Mouse (Mus musculus): ENCODE measurements around the gene Cygb. TPM values are rescaled to one million over a fixed set of nuclear protein-coding genes. Genes with fewer than 3 reads are reported as not detected.

Gene Cygb
- total and polyA plus RNA-seq, 3 experiments: not detected

DNA sequence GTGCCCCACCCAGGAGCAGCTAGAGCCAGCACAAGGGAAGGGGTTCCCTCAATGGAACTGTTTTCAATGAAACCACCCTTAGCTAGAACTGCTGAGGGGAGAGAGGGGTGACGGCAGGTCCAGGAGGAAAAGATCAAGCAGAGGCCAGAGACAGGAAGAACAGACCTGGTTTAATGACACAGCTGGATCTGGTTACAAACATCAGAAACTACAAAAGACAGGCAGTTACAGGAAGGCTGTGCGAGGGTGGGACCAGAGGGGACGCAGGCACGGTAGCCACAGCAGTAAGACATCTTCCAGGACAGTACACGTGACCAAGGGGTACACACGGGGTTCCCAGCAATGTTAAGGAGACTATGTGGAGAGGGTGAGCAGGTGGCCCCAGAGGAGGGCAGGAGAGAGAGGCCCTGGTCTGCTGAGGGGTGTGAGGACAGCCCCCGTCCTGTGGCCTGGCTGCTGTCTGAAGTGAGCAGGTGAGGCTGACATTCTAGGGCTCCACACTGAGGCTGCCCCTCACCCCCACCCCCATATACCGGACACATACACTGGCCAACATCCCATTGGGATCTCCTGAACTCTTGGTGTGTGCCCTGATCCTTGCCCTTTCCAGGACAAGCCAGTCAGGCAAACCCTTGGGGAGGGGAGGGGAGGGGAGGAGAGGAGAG is 8.5 kb downstream of the Cygb start:
- Histone ChIP-seq H3K27me3 (replicated peaks) (peaks cover 53% of the 10 kb centered on the region), H3K79me2 (replicated peaks; ENCODE audit: control insufficient read depth, extremely low read depth, insufficient read depth, poor library complexity, severe bottlenecking) (no peaks in the 10 kb centered on the region), H3K27ac (ENCODE audit: insufficient read depth, low read depth) (no peak overlapping the region), H3K9ac (ENCODE audit: insufficient read depth, low read depth) (no peak overlapping the region), H3K36me3 (replicated peaks in 1 of 2; ENCODE audit: control insufficient read depth in 1 of 2, insufficient read depth in 1 of 2, low read length in 1 of 2) (no peaks in the 10 kb centered on the region), H3K4me2 (ENCODE audit: insufficient read depth, low read depth, poor library complexity, severe bottlenecking) (no peak overlapping the region), H3K9me3 (replicated peaks; ENCODE audit: low read length) (no peaks in the 10 kb centered on the region), H3K4me3 (replicated peaks in 1 of 3; ENCODE audit: low read depth in 2 of 3, low read length in 2 of 3, poor library complexity in 1 of 3) (no peak overlapping the region), H3K4me1 (ENCODE audit: control insufficient read depth in 1 of 2, insufficient read depth in 2 of 2) (peaks cover 3 to 38% of the 10 kb centered on the region in 2 experiments; a peak in 3 of 4 replicates)
- DNase-seq (ENCODE audit: extremely low read depth): no peak
- in situ Hi-C loops (cut with MboI; ENCODE audit: low pct_ligation_motif_present, low pct_unique_long_range_greater_than_20kb, low sequenced_read_pairs): loop anchor here (10.0 kb wide), 1 partner anchor 409 kb away; no protein-coding TSS in a partner anchor
- dilution Hi-C loops (cut with MboI; ENCODE audit: extremely low pct_ligation_motif_present, extremely low pct_unique_long_range_greater_than_20kb, low sequenced_read_pairs): no loop called here
- TF ChIP-seq MXI1 (IDR thresholded peaks at IDR 0.05; ENCODE audit: low read depth, low read length): no peak

DNA sequence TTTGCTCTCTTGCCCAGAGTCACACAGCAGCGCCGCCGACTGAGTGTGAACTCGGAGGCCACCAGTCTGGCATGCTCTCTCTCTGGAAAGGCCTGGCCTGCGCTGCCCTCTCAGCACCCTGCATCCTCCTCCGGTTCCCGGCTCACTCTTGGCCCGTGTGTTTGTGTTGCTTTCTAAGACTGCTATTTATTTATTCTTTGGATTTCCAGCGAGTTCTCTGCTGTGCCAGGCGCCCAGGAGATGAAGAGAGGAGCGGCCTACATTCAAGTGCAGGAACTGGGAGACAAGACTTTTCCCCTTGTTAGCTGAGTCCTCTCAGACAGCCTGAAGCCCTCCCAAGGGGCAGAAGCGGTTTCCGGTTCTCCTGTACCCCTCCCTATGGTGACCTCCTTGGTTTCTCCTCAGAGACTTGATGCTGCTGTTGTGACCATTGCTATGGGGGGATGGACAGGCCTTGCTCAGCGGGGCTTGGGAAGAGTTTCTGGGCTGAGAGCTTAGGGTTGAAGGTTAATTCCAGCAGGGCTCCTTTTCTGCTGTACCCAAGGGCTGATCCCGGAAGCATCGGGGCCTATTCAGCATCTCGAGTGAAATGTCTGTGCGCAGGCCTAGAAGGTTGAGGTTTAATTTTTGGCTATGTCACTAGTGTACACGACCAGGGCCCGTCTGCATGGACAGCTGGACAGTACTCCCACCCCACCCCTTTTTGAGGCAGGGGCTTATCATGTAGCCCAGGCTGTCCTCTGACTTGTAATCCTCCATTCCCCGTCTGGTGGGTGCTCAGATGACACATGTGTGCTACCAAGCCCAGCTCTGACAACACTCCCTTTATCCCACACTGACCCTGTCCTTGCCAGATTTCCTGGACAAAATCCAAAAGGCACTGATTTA is 9.6 kb downstream of the Cygb start:
- H3K4me3 ChIP-seq (replicated peaks in 1 of 3; ENCODE audit: low read depth in 2 of 3, low read length in 2 of 3, poor library complexity in 1 of 3): no peak overlapping the region
- no peaks in the 10 kb centered on the region for H3K79me2 ChIP-seq (replicated peaks; ENCODE audit: control insufficient read depth, extremely low read depth, insufficient read depth, poor library complexity, severe bottlenecking)
- no peaks in the 10 kb centered on the region for H3K36me3 ChIP-seq (replicated peaks in 1 of 2; ENCODE audit: control insufficient read depth in 1 of 2, insufficient read depth in 1 of 2, low read length in 1 of 2)
- H3K9ac ChIP-seq (ENCODE audit: insufficient read depth, low read depth): no peak overlapping the region
- dilution Hi-C loops (cut with MboI; ENCODE audit: extremely low pct_ligation_motif_present, extremely low pct_unique_long_range_greater_than_20kb, low sequenced_read_pairs) (no loop called here), in situ Hi-C loops (cut with MboI; ENCODE audit: low pct_ligation_motif_present, low pct_unique_long_range_greater_than_20kb, low sequenced_read_pairs) (loop anchor here (5.0 to 10.0 kb wide), 2 partner anchors 163 to 410 kb away; no protein-coding TSS in a partner anchor)
- H3K27me3 ChIP-seq (replicated peaks): peaks cover 53% of the 10 kb centered on the region
- TF ChIP-seq CHD2 (IDR thresholded peaks at IDR 0.05; ENCODE audit: low read length) (no peak), CHD1 (IDR thresholded peaks at IDR 0.05; ENCODE audit: low read depth, low read length) (no peak), ELF1 (IDR thresholded peaks at IDR 0.05; ENCODE audit: low read depth, low read length) (no peak), MEF2A (IDR thresholded peaks at IDR 0.05; ENCODE audit: borderline replicate concordance, low read depth, low read length) (no peak), IRF4 (IDR thresholded peaks at IDR 0.05; ENCODE audit: low read depth, low read length) (no peak), MXI1 (IDR thresholded peaks at IDR 0.05; ENCODE audit: low read depth, low read length) (no peak), KAT2A (IDR thresholded peaks at IDR 0.05; ENCODE audit: insufficient replicate concordance, low read length) (no peak), ZKSCAN1 (IDR thresholded peaks at IDR 0.05; ENCODE audit: borderline replicate concordance, low read depth, low read length) (no peak), MAFK (IDR thresholded peaks at IDR 0.05; ENCODE audit: insufficient replicate concordance, low read length) (no peak), GABPA (IDR thresholded peaks at IDR 0.05; ENCODE audit: insufficient replicate concordance, low read depth, low read length) (no peak), SIN3A (IDR thresholded peaks at IDR 0.05; ENCODE audit: low read length) (no peak), RAD21 (IDR thresholded peaks at IDR 0.05; ENCODE audit: low read depth, low read length) (no peak), CTCF (conservative IDR thresholded peaks at IDR 0.05 in 1 of 2, IDR thresholded peaks at IDR 0.05 in 1 of 2; ENCODE audit: low read depth in 2 of 2, low read length in 2 of 2) (no peak), USF1 (IDR thresholded peaks at IDR 0.05; ENCODE audit: low read depth, low read length) (no peak), JUND (conservative IDR thresholded peaks at IDR 0.05; ENCODE audit: low read depth, low read length) (no peak), MYC (IDR thresholded peaks at IDR 0.05; ENCODE audit: low read depth, low read length) (no peak), TBP (conservative IDR thresholded peaks at IDR 0.05; ENCODE audit: low read depth, low read length) (no peak)
- peaks cover 3% of the 10 kb centered on the region for H3K9me3 ChIP-seq (replicated peaks; ENCODE audit: low read length)
- peaks cover 3 to 38% of the 10 kb centered on the region in 2 experiments; a peak in 3 of 4 replicates for H3K4me1 ChIP-seq (ENCODE audit: control insufficient read depth in 1 of 2, insufficient read depth in 2 of 2)
- H3K27ac ChIP-seq (ENCODE audit: insufficient read depth, low read depth): no peak overlapping the region
- DNase-seq (ENCODE audit: extremely low read depth): no peak
- no peak overlapping the region for H3K4me2 ChIP-seq (ENCODE audit: insufficient read depth, low read depth, poor library complexity, severe bottlenecking)
